Mouse (Mus musculus): ENCODE measurements around the gene Icam1.

- no peak for TF ChIP-seq CTCF (IDR thresholded peaks at IDR 0.05; ENCODE audit: borderline replicate concordance, insufficient read depth, low read length)
- TF ChIP-seq POLR2A (IDR thresholded peaks at IDR 0.05; ENCODE audit: low read depth, low read length) = no peak
These were observed 22.5 kb upstream of the Icam1 start for GRCm38 (mm10) chr9:20993165-20993898.
